Mouse (Mus musculus): Measurements from ENCODE around the gene Fam199x. TPM values are rescaled to one million over a fixed set of nuclear protein-coding genes. Genes with fewer than 3 reads are reported as not detected.

Gene Fam199x
- polyA plus RNA-seq, 1 experiment from 2014 or later, result 11.7 TPM

DNA sequence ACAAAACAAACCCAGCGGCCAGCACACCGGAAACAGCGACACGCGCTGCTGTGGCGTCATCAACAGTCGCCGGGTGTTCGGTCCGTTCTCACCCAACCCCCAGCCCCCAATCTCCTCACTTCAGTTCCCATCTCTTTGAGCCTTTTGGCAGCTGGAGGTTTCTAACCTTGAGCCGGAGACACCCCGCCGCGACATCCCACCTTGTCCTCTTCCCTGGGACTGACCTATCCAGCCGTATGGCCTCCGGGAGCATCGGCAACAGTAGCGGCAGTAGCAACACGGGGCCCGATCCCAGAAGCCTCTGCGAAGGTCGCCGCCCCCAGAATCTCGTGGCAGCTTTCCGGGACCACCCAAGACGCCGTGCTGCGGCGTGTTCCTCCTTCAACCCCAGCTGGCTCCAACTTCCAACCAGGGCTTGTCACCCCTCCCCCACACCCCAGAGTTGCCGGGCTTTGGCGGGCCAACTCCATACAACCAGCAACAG, 11.4 kb upstream of the Fam199x start, which contains the start of gene Slc25a53:
Slc25a53 (minus strand) TSS at position 303 of the 484 bp plus-strand sequence.
- Histone ChIP-seq H3K36me3 (ENCODE audit: control insufficient read depth, insufficient read depth, low read length) (no peaks in the 10 kb centered on the region), H3K9me3 (ENCODE audit: control insufficient read depth, low read length) (no peaks in the 10 kb centered on the region), H3K4me2 (ENCODE audit: low read length) (peak within 1 kb of the TSS; percentile 63), H3K4me1 (ENCODE audit: control insufficient read depth, insufficient read depth, low read length) (no peaks in the 10 kb centered on the region), H3K27ac (replicated peaks; ENCODE audit: low read depth, low read length) (peak within 1 kb of the TSS; percentile 89), H3K9ac (replicated peaks; ENCODE audit: low read length) (peak within 1 kb of the TSS; percentile 55; the same call in 1 of the 2 replicates), H3K4me3 (replicated peaks; ENCODE audit: low read depth, low read length) (peak within 1 kb of the TSS; percentile 48), H3K27me3 (ENCODE audit: control insufficient read depth, insufficient read depth, low read length) (no peaks in the 10 kb centered on the region)
- DNase-seq, result peak; percentile 90
- ATAC-seq (ENCODE audit: low FRiP score, low TSS enrichment), result peak; percentile 95
- WGBS, result 30% methylated on average over 31 of the region's 31 CpGs

DNA sequence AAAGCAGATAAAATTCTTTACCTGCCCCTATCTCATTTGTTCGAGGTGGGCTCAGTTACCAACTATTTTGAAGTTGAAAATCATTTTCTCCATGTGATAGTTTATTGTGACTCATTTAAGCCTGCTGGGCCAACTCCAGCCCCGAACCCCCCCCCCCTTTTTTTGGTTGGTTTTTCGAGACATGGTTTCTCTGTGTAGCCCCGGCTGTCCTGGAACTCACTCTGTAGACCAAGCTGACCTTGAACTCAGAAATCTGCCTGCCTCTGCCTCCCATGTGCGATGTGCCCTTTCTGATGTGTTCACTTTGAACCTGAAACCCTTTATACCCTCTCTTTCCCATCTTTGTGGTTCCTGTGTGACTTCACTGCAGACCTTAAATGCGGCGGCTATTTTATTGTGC, 10.9 kb upstream of the Fam199x start:
- Histone ChIP-seq H3K9ac (replicated peaks; ENCODE audit: low read length) (peak overlapping the region; percentile 55; the same call in 1 of the 2 replicates), H3K27me3 (ENCODE audit: control insufficient read depth, insufficient read depth, low read length) (no peaks in the 10 kb centered on the region), H3K4me2 (ENCODE audit: low read length) (peak overlapping the region; percentile 52), H3K36me3 (ENCODE audit: control insufficient read depth, insufficient read depth, low read length) (no peaks in the 10 kb centered on the region), H3K4me1 (ENCODE audit: control insufficient read depth, insufficient read depth, low read length) (no peaks in the 10 kb centered on the region), H3K27ac (replicated peaks; ENCODE audit: low read depth, low read length) (no peak overlapping the region; the same call in 1 of the 2 replicates), H3K4me3 (replicated peaks; ENCODE audit: low read depth, low read length) (peak overlapping the region; percentile 48), H3K9me3 (ENCODE audit: control insufficient read depth, low read length) (no peaks in the 10 kb centered on the region)
- 47% methylated on average over 7 of the region's 7 CpGs for WGBS
- ATAC-seq (ENCODE audit: low FRiP score, low TSS enrichment) (peak; percentile 39; the same call in 1 of the 2 replicates), DNase-seq (no peak)

DNA sequence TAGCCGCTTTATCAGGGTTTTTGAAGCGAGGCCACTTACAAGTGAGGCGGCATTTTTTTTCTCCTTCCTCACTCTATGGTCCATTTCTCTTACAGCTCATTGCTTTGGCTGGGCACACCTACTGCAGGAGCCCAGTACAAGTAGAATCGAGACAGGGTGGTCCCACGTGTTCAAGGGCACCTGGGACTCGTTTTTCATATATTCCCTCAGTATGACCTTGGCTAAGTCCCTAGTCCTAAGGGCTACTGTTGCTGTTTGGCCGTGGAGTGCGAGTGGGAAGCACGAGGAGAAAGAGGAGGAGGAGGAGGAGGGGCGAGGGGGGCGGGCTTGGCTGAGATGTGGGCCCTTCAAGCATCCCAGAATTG, 352 bp upstream of the Fam199x start:
- Histone ChIP-seq H3K4me2 (ENCODE audit: low read length) (peak overlapping the region; percentile 66), H3K27ac (replicated peaks; ENCODE audit: low read depth, low read length) (0 out of 2 replicates have a peak overlapping the region, but pooled peaks have one; percentile 32), H3K27me3 (ENCODE audit: control insufficient read depth, insufficient read depth, low read length) (no peaks in the 10 kb centered on the region), H3K36me3 (ENCODE audit: control insufficient read depth, insufficient read depth, low read length) (no peaks in the 10 kb centered on the region), H3K9me3 (ENCODE audit: control insufficient read depth, low read length) (no peaks in the 10 kb centered on the region), H3K9ac (replicated peaks; ENCODE audit: low read length) (peak overlapping the region; percentile 70; the same call in 1 of the 2 replicates), H3K4me1 (ENCODE audit: control insufficient read depth, insufficient read depth, low read length) (no peaks in the 10 kb centered on the region; the same call in 1 of the 2 replicates), H3K4me3 (replicated peaks; ENCODE audit: low read depth, low read length) (peak overlapping the region; percentile 57)
- peak; percentile 80 for ATAC-seq (ENCODE audit: low FRiP score, low TSS enrichment)
- DNase-seq, result no peak
- WGBS, result 19% methylated on average over 9 of the region's 11 CpGs

GRCm38 (mm10) chrX:137063202-137063601, 13.8 kb downstream of the Fam199x start:
- Histone ChIP-seq H3K27ac (replicated peaks; ENCODE audit: low read depth, low read length) (no peak overlapping the region), H3K4me3 (replicated peaks; ENCODE audit: low read depth, low read length) (no peak overlapping the region), H3K4me1 (ENCODE audit: control insufficient read depth, insufficient read depth, low read length) (no peaks in the 10 kb centered on the region), H3K9ac (replicated peaks; ENCODE audit: low read length) (no peak overlapping the region), H3K36me3 (ENCODE audit: control insufficient read depth, insufficient read depth, low read length) (no peaks in the 10 kb centered on the region), H3K27me3 (ENCODE audit: control insufficient read depth, insufficient read depth, low read length) (no peaks in the 10 kb centered on the region), H3K4me2 (ENCODE audit: low read length) (no peak overlapping the region), H3K9me3 (ENCODE audit: control insufficient read depth, low read length) (no peaks in the 10 kb centered on the region)
- WGBS, result 79% methylated on average over 9 of the region's 9 CpGs
- ATAC-seq (ENCODE audit: low FRiP score, low TSS enrichment) (no peak), DNase-seq (no peak)

- no peak overlapping the region for H3K9ac ChIP-seq (replicated peaks; ENCODE audit: low read length)
- DNase-seq (no peak), ATAC-seq (ENCODE audit: low FRiP score, low TSS enrichment) (no peak)
- H3K4me3 ChIP-seq (replicated peaks; ENCODE audit: low read depth, low read length), result no peak overlapping the region
- H3K36me3 ChIP-seq (ENCODE audit: control insufficient read depth, insufficient read depth, low read length), result no peaks in the 10 kb centered on the region
- WGBS, result 30% methylated on average over 25 of the region's 25 CpGs
- no peak overlapping the region for H3K27ac ChIP-seq (replicated peaks; ENCODE audit: low read depth, low read length)
- H3K9me3 ChIP-seq (ENCODE audit: control insufficient read depth, low read length), result no peaks in the 10 kb centered on the region
- peaks cover 44% of the 10 kb centered on the region for H3K27me3 ChIP-seq (ENCODE audit: control insufficient read depth, insufficient read depth, low read length)
- H3K4me2 ChIP-seq (ENCODE audit: low read length), result no peak overlapping the region
- H3K4me1 ChIP-seq (ENCODE audit: control insufficient read depth, insufficient read depth, low read length), result no peaks in the 10 kb centered on the region
Measured at GRCm38 (mm10) chrX:137104531-137104930, 55.1 kb downstream of the Fam199x start.

DNA sequence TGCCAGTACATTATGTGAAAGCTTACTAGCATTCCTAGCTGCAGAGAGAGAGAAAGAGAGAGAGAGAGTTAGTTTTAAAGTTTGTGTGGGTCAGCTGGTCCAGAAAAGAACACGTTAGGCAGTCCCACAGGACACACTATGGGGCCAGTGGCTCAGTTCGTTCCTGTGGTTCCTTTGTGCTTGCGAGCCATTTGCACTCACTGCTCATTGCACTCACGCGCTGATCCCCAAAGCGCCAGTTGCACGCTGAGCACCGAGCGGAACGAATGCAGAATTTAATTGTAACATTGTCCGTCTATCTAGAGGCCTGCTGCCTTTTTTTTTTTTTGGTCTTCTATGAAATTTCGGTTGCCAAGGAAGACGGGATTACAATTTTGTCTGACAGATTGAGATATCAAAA, 57.1 kb downstream of the Fam199x start:
- H3K36me3 ChIP-seq (ENCODE audit: control insufficient read depth, insufficient read depth, low read length), result no peaks in the 10 kb centered on the region
- H3K4me2 ChIP-seq (ENCODE audit: low read length), result no peak overlapping the region
- no peak overlapping the region for H3K27ac ChIP-seq (replicated peaks; ENCODE audit: low read depth, low read length)
- H3K4me1 ChIP-seq (ENCODE audit: control insufficient read depth, insufficient read depth, low read length), result no peaks in the 10 kb centered on the region
- peaks cover 42% of the 10 kb centered on the region for H3K27me3 ChIP-seq (ENCODE audit: control insufficient read depth, insufficient read depth, low read length)
- 18% methylated on average over 12 of the region's 13 CpGs for WGBS
- DNase-seq (peak; percentile 57), ATAC-seq (ENCODE audit: low FRiP score, low TSS enrichment) (no peak)
- H3K9me3 ChIP-seq (ENCODE audit: control insufficient read depth, low read length), result no peaks in the 10 kb centered on the region
- H3K4me3 ChIP-seq (replicated peaks; ENCODE audit: low read depth, low read length), result no peak overlapping the region
- H3K9ac ChIP-seq (replicated peaks; ENCODE audit: low read length), result no peak overlapping the region

DNA sequence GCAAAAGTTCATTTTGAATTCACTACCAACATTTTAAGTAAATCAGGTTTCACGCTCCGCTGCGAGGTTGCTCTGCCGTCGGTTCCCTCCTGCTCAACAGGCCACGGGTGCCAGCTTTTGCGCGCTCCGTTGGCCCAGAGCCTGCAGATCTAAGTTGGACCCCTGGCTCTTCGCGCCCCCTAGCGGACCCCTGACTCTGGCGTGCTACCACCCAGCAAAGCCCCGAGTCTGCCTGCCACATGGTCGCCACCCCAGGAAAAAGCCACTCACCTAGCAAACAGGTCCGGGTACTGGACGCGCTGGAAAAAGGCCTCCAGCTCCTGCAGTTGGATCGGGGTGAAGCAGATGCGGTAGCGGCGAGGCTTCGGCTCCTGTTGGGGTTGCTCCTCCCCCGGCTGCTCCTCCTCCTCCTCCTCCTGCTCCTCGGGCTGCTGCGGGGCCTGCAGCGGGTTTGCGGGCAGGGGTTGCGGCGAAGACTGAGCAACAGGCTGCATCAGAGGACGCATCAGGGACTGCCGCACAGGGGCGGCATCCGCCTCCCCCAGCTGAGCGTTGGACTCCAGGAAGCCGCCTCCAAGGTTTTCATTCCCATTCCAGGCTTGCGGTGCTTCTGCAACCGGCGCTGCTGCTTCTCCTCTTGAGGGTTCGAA, 68.8 kb downstream of the Fam199x start:
- Histone ChIP-seq H3K36me3 (ENCODE audit: control insufficient read depth, insufficient read depth, low read length) (no peaks in the 10 kb centered on the region), H3K27me3 (ENCODE audit: control insufficient read depth, insufficient read depth, low read length) (peaks cover 66% of the 10 kb centered on the region), H3K9me3 (ENCODE audit: control insufficient read depth, low read length) (no peaks in the 10 kb centered on the region), H3K4me3 (replicated peaks; ENCODE audit: low read depth, low read length) (no peak overlapping the region), H3K4me2 (ENCODE audit: low read length) (no peak overlapping the region), H3K9ac (replicated peaks; ENCODE audit: low read length) (no peak overlapping the region), H3K4me1 (ENCODE audit: control insufficient read depth, insufficient read depth, low read length) (no peaks in the 10 kb centered on the region), H3K27ac (replicated peaks; ENCODE audit: low read depth, low read length) (no peak overlapping the region)
- 20% methylated on average over 40 of the region's 40 CpGs for WGBS
- peak; percentile 53; the same call in 1 of the 2 replicates for ATAC-seq (ENCODE audit: low FRiP score, low TSS enrichment)
- peak; percentile 71 for DNase-seq

- H3K36me3 ChIP-seq (ENCODE audit: control insufficient read depth, insufficient read depth, low read length), result no peaks in the 10 kb centered on the region
- no peak for ATAC-seq (ENCODE audit: low FRiP score, low TSS enrichment)
- WGBS, result 28% methylated on average over 52 of the region's 52 CpGs
Measured at GRCm38 (mm10) chrX:137119675-137120423, 70.5 kb downstream of the Fam199x start.

More at GRCm38 (mm10) chrX:137119675-137120423, 70.5 kb downstream of the Fam199x start:
- no peaks in the 10 kb centered on the region for H3K4me1 ChIP-seq (ENCODE audit: control insufficient read depth, insufficient read depth, low read length)
- H3K9me3 ChIP-seq (ENCODE audit: control insufficient read depth, low read length), result no peaks in the 10 kb centered on the region
- no peak overlapping the region for H3K4me3 ChIP-seq (replicated peaks; ENCODE audit: low read depth, low read length)
- H3K27ac ChIP-seq (replicated peaks; ENCODE audit: low read depth, low read length), result no peak overlapping the region
- H3K27me3 ChIP-seq (ENCODE audit: control insufficient read depth, insufficient read depth, low read length), result peaks cover 64% of the 10 kb centered on the region
- DNase-seq, result no peak
- no peak overlapping the region for H3K4me2 ChIP-seq (ENCODE audit: low read length)
- no peak overlapping the region for H3K9ac ChIP-seq (replicated peaks; ENCODE audit: low read length)
